Mouse (Mus musculus) adrenal gland, adult 8-10 months (tissue): ENCODE results near the gene Cryl1. TPM values are rescaled to one million over a fixed set of nuclear protein-coding genes. Genes with fewer than 3 reads are reported as not detected.
A peak's percentile ranks its signal among the peaks of the same experiment; 100 is the strongest.

Experiments
- DNase-seq: peaks from one replicate; pipeline ENCODE4 v3.0.0; 2022
- total RNA-seq, 4 experiments: library from RNA; stranded (reverse); gene quantifications; 2 replicates each; pipeline ENCODE4 v1.2.4; 2022

Gene Cryl1
- total RNA-seq, 4 experiments from 2014 or later: 11.2 to 16.0 (median 12.6) TPM

DNA sequence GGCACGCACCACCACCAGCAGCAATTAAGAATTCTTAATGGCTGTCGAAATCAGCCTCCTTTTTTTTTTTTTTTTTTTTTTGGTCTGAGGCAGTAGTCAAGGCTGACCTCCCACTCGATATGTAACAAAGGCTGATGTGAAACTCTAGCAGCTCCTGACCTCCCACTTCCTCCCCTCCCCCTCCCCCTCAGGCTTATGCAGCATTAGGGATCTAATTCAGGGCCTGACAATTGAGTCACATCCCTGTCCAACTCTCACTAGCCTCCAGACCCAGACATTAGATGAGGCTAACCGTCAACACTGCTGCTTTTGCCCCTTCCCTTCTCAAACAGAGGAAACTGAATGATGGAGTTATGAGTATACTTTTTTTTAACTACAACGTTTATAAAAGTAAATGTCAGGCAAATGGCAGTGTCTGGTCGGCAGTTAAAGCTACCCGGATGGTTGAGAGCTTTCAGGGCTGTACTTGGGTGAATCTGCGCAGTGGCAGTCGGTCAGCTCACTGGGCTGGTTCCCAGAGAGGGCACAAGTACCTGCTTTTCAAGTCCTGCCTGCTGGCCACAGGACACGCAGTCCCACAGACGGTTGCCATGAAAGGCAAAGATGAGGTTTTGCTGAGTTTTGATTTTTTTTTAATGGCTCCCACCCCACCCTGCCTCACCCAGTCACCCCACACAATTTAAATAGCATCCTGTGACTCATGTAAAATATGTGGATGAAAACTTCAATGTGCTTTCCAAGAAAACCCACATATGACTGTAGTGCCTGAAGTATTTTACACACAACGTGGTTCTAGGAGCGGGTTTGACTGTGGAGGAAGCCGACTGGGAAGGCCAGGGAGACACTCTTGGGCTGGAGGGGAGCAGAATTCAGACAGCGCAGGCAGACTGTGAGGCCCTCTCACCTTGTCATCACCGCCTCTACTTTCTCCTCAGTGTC lies 81.4 kb downstream of the Cryl1 start:
- no peak for DNase-seq

DNA sequence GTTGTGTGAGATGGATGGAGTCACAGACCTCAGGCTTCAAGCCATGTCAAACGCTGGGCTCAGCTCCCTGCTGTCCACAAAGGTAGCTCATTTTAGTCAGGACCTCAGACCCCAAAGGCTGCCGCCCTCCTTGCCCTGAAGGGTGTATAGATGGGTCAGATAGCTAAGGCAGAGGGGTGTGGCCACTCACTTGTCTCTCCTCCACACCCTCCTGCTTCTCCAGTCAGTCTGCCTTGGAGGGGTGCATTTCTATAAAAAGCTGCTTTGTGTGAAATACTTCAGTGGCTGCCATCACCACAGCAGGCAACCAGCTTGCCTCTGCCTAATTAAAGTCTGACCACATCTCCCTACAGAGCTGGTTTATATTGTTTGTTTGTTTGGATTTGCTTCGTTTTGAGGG lies 82.4 kb downstream of the Cryl1 start:
- DNase-seq: no peak

DNA sequence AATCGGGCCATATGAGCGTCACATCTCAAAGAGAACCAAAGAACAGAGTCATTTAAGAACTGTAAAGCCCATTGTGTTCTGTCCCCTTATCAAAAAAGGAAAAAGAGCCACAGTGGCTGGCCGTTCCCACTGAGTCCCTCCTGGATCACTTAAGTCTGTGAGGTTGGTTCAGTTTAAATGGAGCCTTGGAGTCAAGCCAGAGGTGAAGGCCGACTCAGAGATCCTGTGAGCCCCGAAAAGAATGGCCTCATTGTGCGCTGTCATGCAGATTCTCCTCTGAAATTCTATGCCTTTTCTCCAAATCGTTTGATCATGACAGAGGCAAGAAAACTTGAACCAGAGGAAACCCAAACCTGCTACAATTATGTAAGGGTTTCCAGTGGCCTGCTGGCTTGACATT lies 82.8 kb downstream of the Cryl1 start:
- no peak for DNase-seq

DNA sequence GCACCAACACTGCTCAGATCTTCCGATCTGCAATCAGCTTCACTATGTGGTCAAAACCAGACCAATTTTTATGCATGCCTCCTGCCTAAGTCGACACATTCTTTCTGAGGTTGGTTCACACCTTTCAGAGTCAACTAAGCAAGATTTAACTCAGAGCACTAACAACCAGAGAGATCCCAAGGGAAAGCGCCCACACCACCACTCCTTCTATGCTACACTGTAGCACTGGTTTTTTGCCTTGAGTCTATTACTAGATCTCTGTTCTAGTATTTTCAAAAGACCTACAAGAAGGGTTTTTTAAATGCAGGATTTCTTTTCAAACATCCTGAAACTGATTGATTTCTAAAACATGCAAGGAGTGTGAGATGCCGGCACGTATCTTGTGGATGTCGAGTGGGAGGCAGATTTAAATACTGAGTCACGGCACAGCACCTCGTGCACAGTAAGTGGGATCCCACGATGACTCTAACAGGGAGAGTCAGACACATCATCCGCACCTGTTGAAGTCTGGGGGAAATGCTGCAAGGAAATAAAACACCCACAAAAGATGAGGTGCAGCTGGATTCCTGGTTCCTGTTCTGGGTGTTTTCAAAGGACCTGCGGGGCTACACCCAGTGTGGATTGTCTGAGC lies 96.6 kb downstream of the Cryl1 start:
- DNase-seq: no peak

DNA sequence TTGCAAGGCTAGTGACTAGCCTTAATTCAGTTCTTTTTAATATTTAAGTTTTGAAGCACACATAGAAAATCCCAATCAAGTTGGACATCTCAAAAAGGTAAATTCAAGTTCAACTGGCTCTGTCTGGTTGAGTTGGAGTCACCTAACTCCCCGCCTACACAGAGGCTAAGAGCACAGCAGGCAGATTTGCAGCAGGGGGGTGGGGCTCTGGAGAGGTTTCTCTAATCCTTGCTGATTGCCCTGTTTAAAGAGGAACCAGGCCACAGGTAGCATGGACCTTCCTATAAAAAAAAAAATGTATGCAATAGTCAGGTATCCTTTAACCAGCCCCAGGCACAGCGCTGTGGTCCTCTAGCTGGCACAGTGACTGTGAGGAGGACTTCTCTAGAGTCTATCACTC lies 97.8 kb downstream of the Cryl1 start:
- no peak for DNase-seq

DNA sequence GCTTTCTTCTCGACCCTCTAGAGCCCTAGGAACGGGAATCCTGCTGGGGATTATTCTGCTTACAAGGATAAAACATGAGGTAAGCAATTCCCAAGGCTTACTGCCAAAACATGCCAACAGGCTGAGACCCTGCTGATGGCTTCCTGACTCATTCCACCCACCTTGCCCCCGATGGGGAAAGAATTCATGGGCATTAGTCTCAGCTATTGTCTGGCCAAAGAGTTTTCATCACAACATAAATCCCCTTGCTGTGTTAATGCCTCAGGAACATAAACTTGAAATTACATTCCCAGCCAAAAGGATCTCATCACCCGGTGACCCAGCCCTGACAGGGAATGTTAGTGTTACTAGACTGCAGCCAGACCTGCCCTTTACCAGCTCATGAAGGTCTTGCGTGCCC lies 100.7 kb downstream of the Cryl1 start:
- no peak for DNase-seq

DNA sequence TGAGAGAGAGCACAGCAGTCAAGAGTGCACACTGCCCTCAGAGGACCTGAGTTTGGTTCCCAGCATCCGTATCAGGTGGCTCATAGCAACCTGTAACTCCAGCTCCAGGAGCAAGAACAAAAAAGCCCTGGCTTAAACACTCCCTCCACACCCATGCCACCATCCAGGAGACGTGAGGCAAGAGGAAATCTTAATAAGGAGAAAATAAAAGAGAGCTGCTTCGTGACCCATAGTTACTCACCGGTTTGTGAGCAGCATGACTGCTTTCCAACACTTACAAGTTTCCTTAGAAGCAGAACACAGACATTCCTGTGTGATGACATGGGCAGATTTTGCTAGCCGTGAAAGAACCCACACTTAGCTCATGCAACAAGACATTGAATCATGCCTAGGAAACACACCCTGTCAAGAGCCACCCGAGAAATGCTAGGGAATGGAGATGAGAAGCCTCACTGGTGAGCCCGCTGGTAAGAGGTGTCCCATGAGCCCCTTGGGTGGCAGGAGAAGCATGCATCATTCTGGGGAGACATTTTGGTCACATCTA lies 106.9 kb downstream of the Cryl1 start:
- no peak for DNase-seq

DNA sequence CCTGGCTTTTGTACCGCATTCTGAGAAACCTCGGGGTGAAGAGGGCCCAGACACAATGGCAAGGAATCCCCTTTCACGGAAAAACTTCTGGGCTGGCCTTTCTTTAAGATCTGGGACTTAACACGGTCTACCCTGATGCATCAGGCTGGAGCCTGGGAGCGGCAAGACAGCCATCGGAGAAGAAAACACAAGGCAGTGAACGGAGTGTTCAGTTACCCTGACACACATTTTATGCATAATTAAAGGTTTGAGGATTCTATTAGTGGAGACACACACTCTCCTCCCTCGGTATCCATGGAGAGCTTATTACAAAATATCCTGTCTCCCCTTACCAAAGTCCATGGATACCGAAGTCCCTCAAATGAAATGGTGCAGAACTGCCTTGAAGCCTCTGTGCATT lies 109.2 kb downstream of the Cryl1 start:
- DNase-seq: no peak

DNA sequence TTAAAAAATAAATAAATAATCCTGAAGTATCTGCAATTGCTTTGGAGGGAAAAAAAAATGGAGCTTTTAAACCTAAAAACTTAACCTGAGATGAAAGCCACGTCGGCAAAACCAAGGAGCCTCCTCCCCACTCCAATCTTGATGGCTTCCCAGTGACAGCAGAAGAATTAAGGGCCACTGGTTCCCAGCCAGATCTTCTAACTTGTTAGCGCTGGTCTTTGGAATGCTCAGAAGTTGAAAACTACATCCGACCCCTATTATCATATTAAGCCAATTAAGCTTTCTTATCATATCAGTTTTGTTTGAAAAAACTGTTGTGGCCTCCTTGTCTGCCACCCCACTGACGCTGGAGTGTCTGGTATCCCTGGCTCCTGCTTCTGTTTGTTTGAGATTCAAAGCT lies 114.5 kb downstream of the Cryl1 start:
- no peak for DNase-seq

DNA sequence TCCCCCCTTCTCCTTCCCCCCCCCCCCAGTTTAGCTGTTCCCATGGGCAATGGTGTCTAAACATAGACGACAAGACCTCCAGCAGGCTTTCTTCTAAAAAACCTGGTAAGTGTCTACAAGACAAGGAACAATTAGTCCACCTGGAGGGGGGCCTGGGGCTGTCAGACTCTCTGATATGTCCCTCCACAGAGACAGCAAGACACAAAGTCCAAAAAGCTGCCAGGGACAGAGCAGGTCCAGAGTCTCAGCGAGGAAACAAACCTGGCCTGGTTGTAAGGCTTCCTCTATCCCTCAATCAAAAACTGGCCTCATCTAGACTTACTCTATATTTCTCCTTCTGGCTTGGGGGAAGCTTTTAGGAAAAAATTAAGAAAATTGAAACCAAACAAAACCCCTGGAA lies 115.7 kb downstream of the Cryl1 start:
- no peak for DNase-seq

DNA sequence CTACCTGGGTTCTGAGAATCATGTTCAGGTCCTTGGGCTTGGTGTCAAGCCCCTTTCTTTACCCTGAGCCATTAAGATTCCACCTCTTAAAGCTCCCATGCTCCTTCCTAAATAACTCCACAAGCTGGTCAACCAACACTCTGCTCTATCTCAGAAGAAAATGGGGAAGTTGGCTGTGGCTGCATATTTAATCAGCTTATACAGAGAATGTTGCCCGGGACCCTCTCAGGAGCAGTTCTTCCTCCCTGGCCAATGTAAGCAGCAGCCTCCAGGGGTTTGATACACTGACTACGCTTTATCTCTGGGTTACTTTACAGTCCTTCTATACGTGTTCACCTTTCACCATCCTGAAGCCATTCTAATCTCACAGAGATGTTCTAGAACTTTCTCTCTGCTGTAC lies 117.5 kb downstream of the Cryl1 start:
- DNase-seq: no peak

DNA sequence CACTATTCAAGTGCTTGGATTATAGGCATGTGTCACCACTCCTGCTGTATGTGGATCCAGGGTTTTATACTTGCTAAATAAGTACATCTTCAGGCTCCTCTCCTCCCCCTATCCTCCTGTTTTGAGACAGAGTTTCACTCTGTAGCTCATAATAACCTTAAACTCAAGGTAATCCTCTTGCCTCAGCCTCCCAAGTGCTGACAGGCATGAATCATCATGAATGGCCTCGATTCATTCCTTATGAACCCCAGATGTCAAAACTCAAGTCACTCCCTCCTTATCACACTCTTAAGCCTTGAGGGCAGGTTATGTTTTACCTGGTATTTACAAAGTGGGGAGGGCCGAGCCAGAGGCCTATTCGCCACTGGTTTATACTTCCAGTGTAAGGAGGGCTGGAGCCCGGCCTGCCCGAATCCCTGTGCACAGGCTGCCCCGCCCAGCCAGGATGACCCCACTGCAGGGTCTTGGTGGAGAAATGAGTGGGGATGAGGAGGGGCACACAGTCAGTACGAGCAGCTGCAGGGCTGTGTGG lies 121.8 kb downstream of the Cryl1 start:
- no peak for DNase-seq

DNA sequence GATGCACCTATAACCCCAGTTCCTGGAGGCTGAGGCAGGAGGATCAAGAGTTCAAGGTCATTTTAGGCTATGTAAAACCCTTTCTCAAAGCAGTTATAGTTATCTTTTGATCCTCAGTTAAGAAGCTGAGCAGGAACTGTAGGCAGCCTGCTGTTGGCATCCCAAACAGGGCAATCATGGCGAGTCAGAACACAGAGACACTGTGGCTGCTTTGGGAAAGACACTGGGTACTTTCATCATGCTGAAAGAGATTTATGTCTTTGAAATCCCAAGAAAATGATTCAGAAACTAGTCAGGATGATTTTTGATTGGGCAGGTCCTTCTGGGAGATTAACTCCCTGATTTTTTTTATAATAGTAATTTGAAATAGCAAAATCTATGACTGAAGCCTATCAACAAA lies 126.0 kb downstream of the Cryl1 start:
- no peak for DNase-seq

DNA sequence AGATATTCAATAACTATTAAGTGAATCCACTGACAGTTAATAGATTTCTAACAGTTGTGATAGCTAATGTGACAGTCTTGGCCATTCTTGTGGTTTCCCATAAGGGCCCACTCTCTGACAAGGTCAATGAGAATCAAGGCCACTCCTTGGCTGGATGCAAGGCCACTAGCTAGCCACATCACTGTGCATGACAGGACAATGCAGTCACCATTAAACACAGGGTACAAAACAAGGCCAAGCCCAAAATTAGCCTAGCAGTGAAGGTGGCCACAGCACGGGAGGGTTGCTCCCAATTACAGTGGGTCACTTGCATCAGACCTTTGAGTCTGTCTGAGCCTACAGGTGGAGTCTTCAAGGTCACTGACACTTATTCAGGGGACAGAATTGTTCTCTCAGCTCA lies 126.5 kb downstream of the Cryl1 start:
- peak; percentile 85 for DNase-seq

DNA sequence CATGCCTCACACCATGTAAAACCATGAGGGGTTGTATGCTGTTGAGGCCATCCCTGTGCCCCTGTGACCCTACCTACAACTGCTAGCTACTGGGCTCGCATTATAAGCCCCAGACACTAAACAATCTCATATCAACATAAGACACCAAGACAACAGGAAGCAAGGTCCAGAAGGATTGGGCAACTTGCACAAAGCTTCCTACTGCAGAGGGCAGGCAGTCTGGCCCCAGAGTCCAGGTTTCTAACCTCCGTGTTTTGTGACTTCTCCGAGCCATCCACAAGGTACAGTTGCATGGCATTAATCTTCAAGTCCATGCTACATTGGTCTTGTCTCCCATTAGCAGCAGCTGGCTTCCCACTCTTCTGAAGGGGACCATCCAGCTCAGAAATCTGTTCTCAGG lies 129.4 kb downstream of the Cryl1 start:
- no peak for DNase-seq

DNA sequence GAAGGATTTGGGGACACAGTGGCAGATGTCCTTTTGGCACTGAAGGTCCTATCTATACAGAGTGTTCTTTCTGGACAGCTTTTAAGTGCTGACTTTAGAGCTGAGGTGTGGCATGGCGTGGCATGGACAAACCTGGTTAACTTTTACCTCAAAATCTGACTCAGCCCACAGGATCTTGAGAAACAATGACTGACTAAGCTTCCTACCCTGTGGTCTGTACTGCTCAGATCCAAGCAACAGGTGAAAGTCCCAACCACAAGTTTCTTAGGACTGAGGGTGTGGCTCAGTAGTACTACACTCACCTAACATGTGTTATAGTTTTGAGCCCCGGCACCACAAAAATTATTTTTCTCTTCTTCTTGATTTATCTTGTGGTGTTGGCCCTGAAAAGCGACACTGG lies 130.0 kb downstream of the Cryl1 start:
- DNase-seq: no peak

DNA sequence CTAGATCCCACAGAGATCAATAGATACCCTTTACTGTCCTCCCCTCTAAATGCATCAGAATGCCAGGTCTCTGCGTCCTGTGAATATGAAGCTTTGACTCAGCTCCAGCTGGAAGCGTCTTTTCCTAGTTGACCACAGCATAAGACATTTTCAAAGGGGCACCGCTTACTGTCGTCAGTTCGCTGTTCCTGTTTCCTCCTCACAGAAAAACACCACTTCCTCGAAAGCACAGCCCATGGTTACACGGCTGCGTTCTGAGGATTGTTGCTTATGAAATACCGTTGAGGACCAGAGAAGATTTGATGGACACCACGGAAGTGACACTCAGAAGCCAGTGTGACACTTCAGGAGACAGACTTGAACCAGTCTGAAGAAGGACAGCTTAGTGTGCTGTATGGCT lies 134.4 kb downstream of the Cryl1 start:
- no peak for DNase-seq

DNA sequence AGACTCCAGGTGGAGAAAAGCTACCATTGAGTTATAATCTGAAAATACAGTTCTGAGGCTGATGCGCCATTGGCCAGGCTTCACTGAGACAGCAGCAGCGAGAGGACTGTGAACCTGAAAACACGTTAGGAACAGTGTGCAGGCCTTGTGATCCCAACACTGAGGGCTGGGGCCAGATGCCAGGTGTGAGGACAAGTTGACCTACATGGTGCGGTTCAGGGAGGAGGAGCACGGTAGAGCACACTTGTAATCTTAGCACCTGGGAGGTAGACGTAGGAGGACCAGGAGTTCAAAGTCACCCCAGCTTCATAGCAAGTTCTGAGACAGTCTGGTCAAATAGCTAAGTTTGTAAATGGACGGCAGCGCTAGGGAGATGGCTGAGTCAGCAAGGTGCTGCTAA lies 139.0 kb downstream of the Cryl1 start:
- no peak for DNase-seq

DNA sequence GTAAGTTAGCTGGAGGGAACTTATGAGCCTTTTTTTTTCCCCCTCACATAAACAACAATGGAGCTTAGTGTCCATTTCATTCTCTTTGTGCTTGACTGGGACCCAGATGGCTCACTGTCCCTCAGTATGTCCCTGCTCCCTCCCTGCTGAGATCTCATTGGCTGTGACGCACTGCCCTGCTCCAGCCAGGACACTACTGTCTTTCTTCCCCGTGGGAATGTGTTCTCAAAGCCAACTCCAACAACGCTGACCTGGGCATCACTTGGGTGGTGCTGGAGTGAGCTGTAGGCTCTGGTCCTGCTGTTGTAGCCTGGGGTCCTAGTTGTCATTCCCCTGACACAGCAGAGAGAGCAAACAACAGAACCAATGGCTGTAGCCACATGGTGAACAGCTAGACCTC lies 149.7 kb downstream of the Cryl1 start:
- no peak for DNase-seq

DNA sequence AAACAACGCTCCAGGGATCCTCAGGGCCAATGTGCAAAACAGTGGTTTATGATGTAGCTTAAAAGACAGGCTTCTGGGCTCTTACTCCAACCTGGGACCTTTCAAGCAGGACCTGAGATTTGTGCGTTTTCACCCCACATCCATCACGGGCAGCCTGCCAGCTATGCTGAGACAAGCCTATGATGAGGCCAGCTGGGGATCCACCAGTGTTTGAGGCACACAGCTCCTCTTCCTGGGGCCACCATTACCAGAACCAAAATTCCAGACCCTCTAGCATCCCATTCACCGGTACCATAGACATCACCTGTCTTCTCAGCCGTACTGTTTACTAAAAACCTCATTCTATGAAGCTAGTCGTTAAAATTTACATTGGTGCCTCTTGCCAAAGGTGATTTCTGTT lies 151.8 kb downstream of the Cryl1 start:
- no peak for DNase-seq

DNA sequence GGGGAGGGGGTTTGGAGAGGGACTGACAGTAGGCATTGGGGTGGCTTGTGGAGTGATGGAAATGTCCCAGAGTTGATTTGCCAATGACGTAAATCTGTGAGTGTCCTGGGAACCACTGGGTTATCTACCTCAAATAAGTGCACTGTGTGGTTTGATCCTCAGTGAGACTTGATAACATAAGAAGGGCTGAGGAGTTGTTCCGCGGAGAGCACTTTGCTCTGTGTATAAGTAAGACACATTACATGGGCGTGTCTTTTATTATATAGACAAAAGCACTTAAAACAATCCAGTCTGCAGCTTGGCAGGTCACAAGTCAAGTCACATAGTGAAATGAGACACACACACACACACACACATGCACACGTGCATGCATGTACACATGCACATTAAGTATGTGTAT lies 155.4 kb downstream of the Cryl1 start:
- DNase-seq: no peak

DNA sequence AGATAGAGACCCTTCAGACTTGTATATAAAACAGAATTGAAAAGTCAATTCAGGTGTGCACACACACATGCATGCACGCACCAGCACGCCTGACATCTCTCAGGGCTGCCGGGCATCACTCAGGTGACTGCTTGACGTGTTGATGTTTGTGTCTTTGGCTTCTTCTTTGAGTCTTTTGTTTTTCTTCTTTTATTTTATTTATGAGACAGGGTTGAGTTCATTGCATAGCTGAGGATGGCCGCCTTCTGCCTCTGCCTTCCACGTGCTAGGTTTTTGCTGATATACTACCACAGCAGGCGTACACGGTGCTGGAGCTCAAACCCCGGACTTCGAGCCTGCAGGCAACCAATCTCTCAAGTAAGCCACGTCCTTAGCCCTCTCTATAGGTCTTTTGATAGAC lies 163.1 kb downstream of the Cryl1 start:
- DNase-seq: no peak

DNA sequence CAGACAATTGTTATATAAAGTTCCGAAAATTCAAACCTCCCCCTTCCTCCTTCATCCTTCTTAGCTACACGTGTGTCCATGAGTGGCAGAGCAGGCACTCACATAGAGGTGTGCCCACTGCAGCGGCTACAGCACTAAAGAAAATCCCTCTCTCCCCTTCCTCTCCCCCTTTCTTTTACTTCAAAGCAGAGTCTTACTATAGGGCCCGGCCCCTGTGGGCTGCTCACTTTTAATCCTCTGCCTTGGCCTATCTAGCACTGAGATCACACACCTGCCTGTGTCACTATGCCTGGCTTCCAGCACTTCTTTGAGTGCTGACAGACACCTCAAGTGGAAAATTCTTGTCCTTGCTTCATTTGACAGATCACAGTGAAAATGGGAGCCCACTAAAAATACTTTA lies 163.6 kb downstream of the Cryl1 start:
- no peak for DNase-seq
